Mouse (Mus musculus) adrenal gland, adult 8-10 months (tissue): ENCODE measurements around the gene Plekhn1. TPM values are rescaled to one million over a fixed set of nuclear protein-coding genes. Genes with fewer than 3 reads are reported as not detected.

Experiments used
- DNase-seq: peaks from one replicate; pipeline ENCODE4 v3.0.0; 2022
- microRNA-seq, 2 experiments: library from miRNA; unstranded; fragments of <30 nt; microRNA quantifications; one replicate each; pipeline ENCODE4 v1.2.0; 2022
- total RNA-seq, 4 experiments: library from RNA; stranded (reverse); gene quantifications; 2 replicates each; pipeline ENCODE4 v1.2.4; 2022

Plekhn1 gene
- total RNA-seq, 4 experiments from 2014 or later, result 23.8 to 44.1 (median 32.9) TPM

DNA sequence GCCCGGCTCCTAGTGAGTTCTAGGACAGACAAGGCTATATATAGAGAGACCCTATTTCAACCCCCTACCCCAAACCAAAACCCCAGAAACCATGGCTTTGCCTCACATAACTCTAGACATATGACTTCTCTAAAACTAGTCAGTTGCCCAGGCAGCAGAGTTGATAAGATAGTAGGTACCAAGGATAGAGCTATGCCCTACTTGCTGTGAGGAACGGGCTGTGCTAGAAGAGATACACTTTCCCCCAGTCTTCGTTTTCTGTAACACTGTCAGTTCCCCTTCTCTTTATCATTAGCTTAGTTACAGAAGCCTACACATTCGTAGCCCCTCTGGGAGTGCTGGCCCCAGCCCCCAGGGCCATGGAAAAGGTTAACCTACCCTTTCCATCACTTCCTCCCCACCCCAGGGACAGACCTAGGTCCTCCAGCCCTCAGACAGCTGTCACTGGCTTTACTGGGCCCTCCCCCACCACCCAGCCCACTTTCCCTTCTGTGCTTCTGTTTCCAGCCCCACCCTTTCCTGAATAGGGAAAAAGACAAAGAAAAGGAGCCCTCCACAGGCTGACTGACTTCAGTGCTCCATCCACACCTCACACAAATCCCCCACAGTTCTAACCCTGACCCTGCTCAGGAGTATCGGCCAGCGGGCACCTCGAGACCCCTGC, 50.2 kb downstream of the Plekhn1 start:
- no peak for DNase-seq

GRCm38 (mm10) chr4:156183747-156184146, 50.9 kb downstream of the Plekhn1 start:
- DNase-seq, result no peak

- no peak for DNase-seq
These were observed 57.0 kb downstream of the Plekhn1 start for GRCm38 (mm10) chr4:156177630-156178029.

GRCm38 (mm10) chr4:156171828-156172227, 62.8 kb downstream of the Plekhn1 start:
- no peak for DNase-seq

Small RNAs within 50 kb of the gene (microRNA-seq; reads per million reads assigned to microRNA genes)
- 1.6 to 2.2 reads per million in 2 experiments for gene Mir7658

Other genes with a start within 250 kb of the Plekhn1 start
- gene B3galt6, start 242.2 kb downstream of the Plekhn1 start, total RNA-seq, result 1 to 10 TPM; 7.8 to 9.5 (median 8.9) TPM
- 100 to 1,000 TPM; 290 to 326 (median 308) TPM for gene Sdf4, start 242.0 kb downstream of the Plekhn1 start, total RNA-seq
- gene Tnfrsf4, start 221.0 kb downstream of the Plekhn1 start, total RNA-seq, result 1 to 10 TPM; 1.0 to 3.0 (median 2.0) TPM
- 1 to 10 TPM in 1 of 4 experiments, under 1 TPM in 1, not detected in 2; 0.42 to 1.2 TPM for gene Tnfrsf18, start 208.7 kb downstream of the Plekhn1 start, total RNA-seq
- 1 to 10 TPM in 1 of 4 experiments, under 1 TPM in 2, not detected in 1; 0.38 to 1.2 (median 0.86) TPM for gene Ttll10, start 175.4 kb downstream of the Plekhn1 start, total RNA-seq
- gene 9430015G10Rik, start 124.9 kb downstream of the Plekhn1 start, total RNA-seq, result 10 to 100 TPM; 10.7 to 22.9 (median 14.1) TPM
- gene Rnf223, start 104.3 kb downstream of the Plekhn1 start, total RNA-seq, result under 1 TPM in 3 of 4 experiments, not detected in 1; 0.11 to 0.23 (median 0.22) TPM
- 10 to 100 TPM; 29.7 to 54.3 (median 41.1) TPM for gene Agrn, start 37.4 kb downstream of the Plekhn1 start, total RNA-seq
- 1 to 10 TPM; 3.1 to 3.9 (median 3.6) TPM for gene Isg15, start 34.0 kb downstream of the Plekhn1 start, total RNA-seq
- gene AW011738, start 31.6 kb downstream of the Plekhn1 start, total RNA-seq, result 1 to 10 TPM; 3.0 to 6.5 (median 4.8) TPM
- gene Perm1, start 19.0 kb downstream of the Plekhn1 start, total RNA-seq, result 1 to 10 TPM; 3.1 to 7.0 (median 5.3) TPM
- 10 to 100 TPM; 32.8 to 41.8 (median 39.8) TPM for gene Noc2l, start 1.2 kb upstream of the Plekhn1 start, total RNA-seq
- gene Samd11, start 20.8 kb upstream of the Plekhn1 start, total RNA-seq, result 1 to 10 TPM; 1.6 to 4.7 (median 3.3) TPM
- gene Vmn2r-ps159, start 96.2 kb upstream of the Plekhn1 start, total RNA-seq, result not detected